Mouse (Mus musculus) liver, postnatal 0 days (tissue): ENCODE data around the gene Yif1b.

Experiments used
- CTCF ChIP-seq: sonication (generic); IDR thresholded peaks from 2 replicates; pipeline ENCODE4 v1.5.1; 2016; ENCODE audit warnings: antibody characterized with exemption, low read depth
- EP300 ChIP-seq: IDR thresholded peaks from 2 replicates; pipeline ENCODE4 v1.6.1; 2016; ENCODE audit warnings: antibody characterized with exemption, low read depth, mild to moderate bottlenecking

- TF ChIP-seq CTCF (no peak), EP300 (no peak)
Observed at GRCm38 (mm10) chr7:29282074-29282554, 44.0 kb downstream of the Yif1b start.
